Mouse (Mus musculus) ovary, postnatal 36 days (tissue): ENCODE measurements at regions not wholly inside any gene's neighbourhood (a gene's known extent, or its start where the extent isn't known, plus 50 kb on each side); places are given as distances from the start of the nearest gene placed in this dataset.

ENCODE experiments used
- DNase-seq: peaks from one replicate; pipeline ENCODE4 v3.0.0; 2022; ENCODE audit warnings: low spot score, mixed read lengths

DNA sequence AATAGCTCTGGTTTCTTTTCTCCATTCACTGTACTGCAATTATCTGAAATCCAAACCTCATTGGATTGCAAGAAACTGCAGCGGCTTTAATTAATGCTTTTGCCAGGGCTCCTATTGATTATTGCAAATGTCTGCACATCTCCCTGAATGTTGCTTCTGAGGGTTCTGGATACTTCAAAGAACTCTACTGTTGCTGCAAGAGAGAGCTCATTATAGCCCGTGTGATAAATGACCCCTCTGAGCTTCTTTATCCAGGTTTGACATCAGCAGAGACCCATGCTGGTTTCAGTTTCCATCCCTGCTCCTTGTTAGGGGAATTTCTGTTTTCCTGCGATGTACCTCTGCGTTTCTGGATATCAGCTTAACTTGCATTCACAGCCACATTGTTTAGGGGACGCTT is 78.4 kb upstream of the Nav3 start:
- DNase-seq = no peak

GRCm38 (mm10) chr10:110542712-110543111 is 86.7 kb upstream of the Nav3 start:
- no peak for DNase-seq

DNA sequence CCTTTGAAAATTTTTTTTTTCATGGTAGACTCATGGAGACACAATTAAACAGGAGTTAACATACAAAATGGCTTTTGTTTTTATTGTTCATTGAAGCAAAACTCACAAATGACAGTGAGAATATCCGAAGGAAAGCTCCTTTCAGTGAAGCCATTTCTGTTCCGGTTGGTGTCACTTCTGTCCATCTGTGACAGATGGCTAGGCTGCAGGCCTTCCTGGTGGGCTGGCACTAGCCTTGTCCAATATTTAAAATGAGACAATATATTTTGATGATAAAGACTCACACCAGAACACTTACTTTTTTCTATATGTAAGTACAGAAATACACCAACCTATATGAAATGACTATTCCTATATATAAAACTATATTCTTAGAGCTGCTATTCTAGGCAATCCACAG is 92.4 kb upstream of the Nav3 start:
- no peak for DNase-seq

DNA sequence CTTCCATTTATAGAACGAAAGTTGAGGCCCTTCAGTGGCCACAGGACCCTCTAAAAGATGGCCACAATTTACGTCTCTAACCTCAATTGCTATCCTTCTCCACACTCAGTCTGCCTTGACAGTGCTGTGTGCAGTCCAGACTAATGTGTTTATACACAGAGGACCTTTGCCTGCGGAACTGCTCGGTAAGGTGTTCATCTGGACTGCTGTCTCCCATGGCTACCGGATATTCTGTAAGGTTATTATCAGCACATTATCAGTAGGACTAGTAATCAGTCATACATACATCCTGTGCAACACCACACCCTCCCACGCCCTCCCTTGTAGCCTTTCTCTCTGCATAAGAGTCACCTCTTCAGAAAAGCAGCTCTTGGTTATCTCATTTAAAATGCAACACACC is 98.0 kb upstream of the Nav3 start:
- no peak for DNase-seq

DNA sequence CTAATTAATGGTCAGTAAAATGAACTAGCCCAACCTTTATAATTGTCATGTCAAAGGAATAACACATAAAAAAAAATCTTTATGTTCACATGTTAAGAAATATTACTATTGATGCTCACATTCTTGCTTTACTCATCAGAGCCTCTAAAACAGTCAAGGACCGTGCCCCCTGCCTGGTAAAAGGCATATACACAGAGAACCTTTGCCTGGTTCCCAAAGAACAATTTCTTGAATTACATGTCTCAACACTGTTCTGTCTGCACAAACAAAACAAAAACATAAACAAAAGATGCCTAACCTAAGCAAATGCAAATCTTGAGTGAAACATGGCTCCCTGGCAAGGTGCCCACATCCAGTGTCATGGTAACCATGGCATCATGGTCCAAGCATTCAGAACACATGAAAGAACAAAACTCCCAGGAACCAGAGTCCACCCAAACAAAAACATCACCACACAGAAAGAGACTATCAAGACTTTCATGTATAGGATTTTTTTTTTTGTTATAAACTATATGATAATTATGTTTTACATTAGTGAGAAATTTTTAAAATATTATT is 100.4 kb upstream of the Nav3 start:
- no peak for DNase-seq

- DNase-seq = no peak
Observed at GRCm38 (mm10) chr10:110563057-110563456, 107.1 kb upstream of the Nav3 start.

GRCm38 (mm10) chr10:110563571-110563970 is 107.6 kb upstream of the Nav3 start:
- DNase-seq = no peak

GRCm38 (mm10) chr10:110566260-110567050 is 110.5 kb upstream of the Nav3 start:
- DNase-seq = no peak

DNA sequence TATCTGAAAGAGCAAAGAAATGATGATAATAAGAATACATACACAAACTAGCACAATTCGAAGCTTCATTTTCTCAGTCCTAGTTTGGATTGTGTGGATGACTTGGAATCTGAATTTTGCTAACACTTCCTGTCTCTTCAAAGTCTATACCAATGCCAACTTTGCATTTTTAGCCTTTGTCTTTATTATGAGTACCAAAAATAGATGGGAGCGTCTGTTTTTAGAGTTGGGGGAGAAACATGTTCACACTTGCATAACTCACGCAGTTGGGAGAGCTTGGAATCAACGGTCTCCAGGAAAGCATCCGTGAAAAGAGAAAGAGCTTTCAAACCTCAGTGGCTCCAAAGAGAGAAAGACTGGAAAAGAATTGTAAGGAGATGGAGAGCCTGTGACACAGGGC is 114.5 kb upstream of the Nav3 start:
- DNase-seq = no peak

DNA sequence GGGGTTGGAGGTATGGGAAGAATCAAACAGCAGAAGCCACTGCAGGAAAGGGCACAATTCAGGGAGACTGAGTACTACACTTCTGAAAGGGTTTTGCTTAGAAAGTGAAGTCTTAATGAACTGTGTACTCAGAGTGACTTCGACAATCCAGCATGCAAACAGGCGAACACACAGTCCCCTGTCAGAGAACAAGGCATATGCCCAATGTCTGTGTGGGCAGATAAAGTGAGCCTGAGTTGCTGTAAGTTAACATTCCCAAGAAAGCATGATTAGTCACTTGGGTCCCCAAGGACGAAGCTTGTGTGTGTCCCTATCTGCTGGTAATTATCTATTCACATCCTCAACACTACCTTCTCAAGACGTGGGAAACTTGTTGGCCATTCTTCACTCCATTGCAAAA is 115.2 kb upstream of the Nav3 start:
- DNase-seq = no peak

- DNase-seq = no peak
Observed at GRCm38 (mm10) chr10:110573530-110573929, 117.5 kb upstream of the Nav3 start.

DNA sequence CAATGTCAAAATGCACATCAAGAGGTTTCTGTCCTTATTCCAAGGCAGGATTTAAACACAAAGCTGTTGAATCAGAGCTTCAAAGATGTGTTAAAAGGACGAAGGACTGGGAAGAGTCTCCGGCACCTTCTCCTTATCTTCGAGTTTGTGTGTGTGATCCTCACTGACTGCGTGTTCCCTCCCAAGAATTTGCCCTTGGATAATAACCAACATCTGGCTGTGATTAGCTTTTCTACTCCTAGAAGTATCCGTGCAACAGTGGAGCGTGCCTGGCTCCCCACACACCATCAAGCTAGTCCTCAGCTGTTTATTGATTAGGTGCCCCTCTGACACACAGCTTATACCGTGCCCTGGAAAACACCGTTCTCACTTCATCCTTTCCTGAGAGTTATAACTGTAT is 130.0 kb upstream of the Nav3 start:
- no peak for DNase-seq

DNA sequence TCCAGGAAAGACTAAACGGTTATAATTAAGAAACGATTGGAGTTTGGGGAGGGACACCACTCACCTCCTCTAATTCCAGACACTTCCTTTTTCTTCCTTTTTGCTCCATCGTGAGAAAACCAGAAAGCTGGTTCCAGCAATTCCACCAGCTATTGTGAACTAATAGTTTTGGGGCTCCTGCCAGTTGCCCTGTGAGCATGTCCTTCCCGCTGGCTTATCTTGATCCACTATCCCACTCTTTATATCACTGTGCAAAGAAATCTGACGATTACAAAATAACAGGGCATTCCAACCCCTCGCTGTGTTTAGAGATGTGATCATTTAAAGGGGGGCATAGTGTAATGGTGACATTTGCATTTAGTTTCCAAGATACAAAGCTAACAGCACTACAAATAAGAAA is 130.5 kb upstream of the Nav3 start:
- DNase-seq = no peak

DNA sequence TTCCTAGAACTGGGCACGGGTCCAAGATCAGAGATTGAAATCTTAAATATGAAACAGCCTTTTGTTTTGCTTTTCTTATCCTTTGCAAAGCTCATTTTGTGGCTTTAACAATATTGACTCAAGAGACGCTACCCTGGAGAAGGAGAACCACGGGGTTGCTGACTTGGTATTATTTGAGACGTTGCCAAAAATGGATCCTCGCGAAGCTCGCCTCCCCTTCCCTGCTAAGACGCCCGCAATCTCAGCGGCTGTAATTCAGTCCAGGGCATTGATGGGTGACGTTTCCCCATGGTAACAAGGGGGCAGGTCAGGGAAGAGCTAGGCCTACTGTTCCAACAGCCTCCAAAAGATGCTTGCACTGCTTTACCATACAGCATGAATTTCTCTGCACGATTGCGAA is 131.5 kb upstream of the Nav3 start:
- DNase-seq = no peak

- no peak for DNase-seq
Observed at GRCm38 (mm10) chr10:110600352-110600853, 144.4 kb upstream of the Nav3 start.

DNA sequence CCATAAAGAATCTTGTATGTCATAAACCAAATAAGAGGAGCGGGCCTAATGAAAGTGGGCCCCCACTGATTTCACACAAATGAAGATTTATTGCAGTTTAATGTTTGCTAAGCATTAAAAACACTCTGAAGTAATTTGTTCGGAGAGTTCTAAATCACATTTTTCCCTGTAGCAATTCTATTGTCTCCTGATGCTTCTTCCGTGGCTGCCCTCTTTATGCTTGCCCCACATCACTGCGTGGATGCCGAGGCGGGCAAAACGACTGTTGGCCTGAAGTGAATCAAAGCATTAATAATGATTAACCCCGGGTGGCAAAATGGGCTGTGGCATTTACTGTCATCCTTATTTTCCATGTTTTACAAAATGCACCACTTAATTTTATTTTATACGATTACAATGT is 134.9 kb upstream of the E2f7 start:
- DNase-seq = no peak

GRCm38 (mm10) chr10:110617004-110617403 is 128.2 kb upstream of the E2f7 start:
- DNase-seq = no peak

DNA sequence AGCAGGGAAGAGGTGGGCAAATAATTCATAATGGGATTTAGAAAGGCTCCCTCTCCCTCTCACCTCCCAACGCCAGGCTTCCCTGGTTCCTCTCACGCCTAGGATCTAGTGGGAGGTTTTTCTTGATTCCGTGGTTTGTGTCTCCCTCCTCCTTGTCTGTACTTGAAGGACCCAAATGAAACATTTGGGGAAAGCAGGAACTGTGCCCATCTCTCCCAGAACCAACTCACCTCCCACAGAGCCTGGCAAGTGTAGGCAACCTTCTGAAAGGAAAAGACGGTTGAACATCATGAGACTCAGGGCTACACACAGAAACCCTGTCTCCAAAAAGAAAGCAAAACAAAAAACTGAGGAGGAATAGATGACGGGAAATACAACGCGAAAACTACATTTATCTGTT is 126.0 kb upstream of the E2f7 start:
- no peak for DNase-seq

- DNase-seq = no peak
Observed at GRCm38 (mm10) chr10:110625644-110626043, 119.6 kb upstream of the E2f7 start.

DNA sequence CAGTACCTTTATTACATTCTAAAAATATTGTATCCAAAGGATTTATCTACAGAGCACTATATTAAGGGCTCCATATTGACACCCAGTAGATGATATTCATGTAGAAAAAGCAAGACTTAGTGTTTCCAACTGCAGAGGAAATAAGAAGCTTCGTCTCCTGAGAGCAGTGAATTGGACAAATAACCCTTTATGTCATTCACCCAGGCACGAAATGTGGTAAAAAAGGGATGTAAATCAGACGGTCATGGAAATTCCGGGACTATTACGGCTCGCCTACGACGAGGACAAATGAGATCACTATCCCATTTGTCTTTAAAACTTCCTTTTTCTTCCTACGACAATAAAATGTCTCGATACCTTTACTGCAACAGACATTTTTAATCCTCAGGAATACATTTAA is 104.8 kb upstream of the E2f7 start:
- no peak for DNase-seq

GRCm38 (mm10) chr10:110642065-110642690 is 103.1 kb upstream of the E2f7 start:
- DNase-seq = no peak

DNA sequence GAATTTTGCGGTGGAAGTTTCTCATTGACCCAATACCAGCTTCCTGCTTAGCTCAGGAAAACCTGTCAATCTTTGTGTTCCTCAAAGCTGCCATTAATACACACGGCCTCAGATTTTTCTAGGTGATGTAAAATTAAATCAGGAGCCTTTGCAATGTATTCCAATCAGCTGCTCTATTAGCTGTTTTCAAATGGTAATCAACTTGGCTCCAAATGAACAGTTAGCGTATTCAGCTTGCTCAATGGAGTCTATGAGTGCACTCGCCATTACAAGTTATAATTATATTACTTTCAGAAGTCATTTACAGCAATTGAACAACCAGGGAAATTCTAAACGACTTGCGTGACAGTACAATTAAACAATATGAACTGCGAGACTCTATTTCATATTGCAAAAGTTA is 97.6 kb upstream of the E2f7 start:
- no peak for DNase-seq

DNA sequence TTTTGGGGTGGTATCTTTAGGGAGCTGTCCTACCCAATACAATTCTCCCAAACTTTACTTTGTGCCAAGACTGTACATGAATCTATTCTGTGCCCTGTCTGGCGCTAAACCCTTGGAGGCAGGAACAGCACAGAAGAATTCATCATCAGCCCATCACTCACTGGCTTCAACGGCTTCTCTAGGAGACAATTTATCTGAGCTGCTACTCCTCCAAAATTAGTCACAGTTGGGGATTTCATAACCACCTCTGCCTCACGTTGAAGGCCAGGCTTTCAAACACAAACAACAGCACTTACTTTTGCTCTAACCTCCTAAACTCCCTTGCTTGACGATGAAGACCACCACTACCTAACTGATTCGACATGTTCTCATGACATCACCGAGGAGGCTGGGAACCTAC is 95.1 kb upstream of the E2f7 start:
- no peak for DNase-seq
